Mouse (Mus musculus): Measurements from ENCODE around the gene Tbx19.
A peak's percentile ranks its signal among the peaks of the same experiment; 100 is the strongest.

The Tbx19 gene

DNA sequence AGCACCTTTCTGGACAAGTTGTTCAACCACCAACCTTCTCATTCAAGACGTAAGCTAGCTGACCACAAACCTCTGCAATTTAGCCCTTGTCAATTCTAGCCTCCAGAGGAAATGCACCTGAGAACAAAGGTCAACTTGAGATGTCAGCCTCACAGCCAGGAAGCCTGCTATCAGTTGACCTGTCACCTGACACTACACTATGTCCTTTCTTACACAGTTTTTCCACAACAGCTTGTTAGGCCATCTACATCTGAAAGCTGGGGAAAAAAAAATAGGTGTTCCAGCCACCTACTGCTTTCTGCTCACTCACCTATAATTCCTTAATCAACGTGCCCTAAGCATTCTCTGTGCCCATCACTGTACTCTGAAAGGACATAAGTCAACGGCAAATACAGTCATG is 23.6 kb upstream of the Tbx19 start:
- no peak for DNase-seq (ENCODE audit: low spot score)

DNA sequence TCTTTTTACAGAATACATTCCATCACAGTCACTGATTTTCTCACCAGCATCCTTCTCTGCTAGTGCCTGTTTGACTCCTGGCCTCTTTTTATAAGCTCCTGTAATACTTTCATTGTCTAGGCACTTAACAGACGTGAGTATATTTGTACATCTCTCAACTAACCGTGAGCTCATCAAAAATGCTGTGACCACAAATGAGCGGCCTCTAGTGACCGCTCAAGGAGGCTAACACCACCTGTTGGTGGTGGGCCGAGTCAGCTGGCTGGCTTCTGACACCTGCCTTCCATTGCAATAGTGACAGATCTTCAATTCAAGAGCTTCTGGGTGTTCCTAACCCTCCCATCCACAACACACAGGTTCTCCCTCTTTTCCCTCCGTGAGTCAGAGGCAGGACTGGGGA is 22.8 kb upstream of the Tbx19 start:
- DNase-seq (ENCODE audit: low spot score): no peak

DNA sequence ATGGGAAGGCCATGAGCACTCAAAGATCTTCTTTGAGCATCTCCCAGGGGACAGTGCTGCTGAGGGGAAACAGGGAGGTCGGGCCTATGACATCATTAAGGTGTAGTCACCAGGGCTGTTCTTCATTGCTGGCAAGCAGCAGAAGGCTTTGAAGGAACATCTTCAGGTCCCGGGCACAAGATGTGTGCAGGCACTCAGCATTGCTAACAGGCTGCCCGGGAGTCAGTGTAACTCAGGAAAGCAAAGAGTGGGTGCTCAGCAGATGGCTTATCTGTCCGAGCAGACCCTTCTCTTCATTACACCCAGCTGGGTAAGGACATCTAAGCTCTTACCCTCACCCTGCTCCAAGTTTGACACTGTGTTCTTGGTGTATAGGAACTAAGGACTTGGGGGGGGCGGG is 18.7 kb upstream of the Tbx19 start:
- no peak for DNase-seq (ENCODE audit: low spot score)

DNA sequence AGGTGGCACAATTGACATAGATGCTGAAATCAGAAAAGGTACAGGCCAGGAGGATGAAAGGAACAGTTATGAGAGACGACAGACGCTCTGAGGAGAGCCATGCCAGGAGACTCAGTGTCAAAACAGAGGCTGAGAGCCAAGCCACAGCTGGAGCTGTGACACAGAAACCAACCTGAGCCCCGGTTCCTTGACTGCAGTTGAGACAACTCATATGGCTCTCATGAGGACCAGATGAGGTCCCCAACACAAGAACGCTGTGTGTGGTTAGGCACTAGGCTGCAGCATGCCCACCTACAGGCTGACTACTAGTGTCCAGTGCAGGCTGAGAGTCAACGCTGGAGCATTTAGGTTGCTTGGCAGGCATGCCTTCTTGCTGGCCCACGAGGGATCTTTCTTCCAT is 17.5 kb upstream of the Tbx19 start:
- no peak for DNase-seq (ENCODE audit: low spot score)

DNA sequence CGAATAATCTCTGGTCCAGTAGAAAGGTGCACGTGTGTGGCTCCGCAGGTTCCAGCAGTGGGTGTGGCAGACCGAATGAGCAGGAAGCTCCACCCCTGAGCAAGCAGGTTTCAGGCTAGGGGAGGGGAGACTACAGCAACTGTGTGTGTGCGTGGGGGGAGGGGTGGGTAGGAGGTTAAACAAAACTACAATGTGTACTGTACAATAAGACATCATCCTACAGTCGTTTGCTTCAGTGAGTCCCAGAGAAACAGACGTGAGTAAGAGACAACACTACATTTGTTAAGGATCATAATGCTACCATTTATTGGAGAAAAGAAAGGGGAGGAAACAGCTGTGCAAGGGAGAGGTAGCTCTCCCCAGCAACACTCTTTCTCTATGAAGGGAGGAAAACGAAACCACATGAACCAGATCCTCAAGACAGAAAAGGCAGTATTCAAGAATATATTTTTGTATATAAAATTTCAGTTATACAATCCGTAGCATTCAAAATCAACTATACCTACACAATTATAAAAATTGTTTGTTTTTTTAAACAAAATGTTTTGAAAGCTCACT is 13.6 kb upstream of the Tbx19 start:
- no peak for DNase-seq (ENCODE audit: low spot score)

DNA sequence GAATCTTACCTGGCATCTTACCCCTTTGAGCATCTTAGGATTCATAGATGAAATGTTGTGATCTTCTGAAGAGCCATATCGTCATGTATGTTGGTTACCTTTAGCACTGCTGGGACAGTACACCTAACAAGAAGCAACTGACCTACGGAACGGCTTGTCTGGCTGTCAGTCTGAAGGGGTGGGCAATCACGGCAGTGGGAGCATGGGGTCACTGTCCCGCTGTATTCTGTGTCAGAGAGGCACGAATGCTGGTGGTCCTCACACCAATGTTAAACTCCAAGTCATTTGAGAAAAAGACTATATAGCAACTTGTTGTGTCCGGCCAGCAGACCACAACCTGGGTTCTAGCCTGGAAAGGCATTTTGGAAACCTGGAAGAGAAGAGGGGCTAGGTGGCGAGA is 10.7 kb upstream of the Tbx19 start:
- DNase-seq (ENCODE audit: low spot score): no peak

DNA sequence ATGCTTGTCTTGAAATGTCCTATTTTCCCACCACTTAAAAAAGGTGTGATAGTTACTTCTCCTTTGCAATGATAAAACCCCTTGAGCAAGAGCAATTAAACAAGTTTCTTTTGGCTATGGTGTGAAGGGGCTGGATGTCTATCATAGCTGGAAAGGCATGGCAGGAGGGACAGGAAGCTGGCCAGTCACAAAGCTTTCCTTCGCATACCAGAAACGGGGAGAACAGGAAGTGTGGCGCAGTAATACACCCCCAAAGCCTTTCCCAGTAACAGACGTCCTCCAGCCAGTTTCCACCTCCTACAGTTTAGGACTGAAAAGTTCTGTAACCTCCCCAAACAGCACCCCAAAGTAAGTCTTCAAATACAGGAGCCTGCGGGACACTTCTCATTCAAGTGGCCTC is 9.6 kb upstream of the Tbx19 start:
- DNase-seq (ENCODE audit: low spot score): no peak

DNA sequence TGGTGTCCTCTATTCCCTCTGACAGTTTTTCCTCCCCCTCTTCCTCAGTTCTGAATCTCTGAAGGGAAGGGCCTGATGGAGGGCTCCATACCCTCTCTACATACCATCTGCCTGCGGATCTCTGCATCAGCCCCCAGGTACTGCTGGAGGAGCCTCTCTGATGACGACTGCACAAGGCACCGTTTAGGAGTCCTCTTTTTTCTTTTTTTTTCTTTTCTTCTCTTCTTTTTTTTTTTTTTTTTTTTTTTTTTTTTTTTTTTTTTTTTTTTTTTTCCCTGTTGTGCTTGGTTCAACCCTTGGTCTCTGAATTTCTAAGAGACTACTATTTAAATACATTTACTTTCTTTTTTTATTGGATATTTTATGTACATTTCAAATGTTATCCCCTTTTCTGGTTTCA is 8.9 kb upstream of the Tbx19 start:
- no peak for DNase-seq (ENCODE audit: low spot score)

DNA sequence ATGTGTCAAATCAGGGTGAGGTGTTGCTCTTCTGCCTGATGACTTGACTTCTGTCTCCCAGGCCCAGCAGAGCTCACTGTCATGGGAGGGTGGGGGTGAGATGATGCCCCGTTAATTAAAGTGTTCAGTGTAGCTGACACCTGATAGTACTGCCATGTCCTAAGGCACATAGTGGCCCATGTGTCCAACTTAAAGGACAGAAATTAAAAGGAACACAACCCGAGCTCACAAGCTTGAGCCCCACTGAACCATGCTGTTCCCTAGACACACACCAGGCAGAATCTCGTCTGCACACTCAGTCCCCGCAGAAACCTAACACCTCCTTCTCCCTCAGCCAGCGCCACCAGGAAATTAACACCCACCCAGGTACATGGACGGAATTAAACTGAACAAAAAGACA is 4.3 kb upstream of the Tbx19 start:
- DNase-seq (ENCODE audit: low spot score): no peak

DNA sequence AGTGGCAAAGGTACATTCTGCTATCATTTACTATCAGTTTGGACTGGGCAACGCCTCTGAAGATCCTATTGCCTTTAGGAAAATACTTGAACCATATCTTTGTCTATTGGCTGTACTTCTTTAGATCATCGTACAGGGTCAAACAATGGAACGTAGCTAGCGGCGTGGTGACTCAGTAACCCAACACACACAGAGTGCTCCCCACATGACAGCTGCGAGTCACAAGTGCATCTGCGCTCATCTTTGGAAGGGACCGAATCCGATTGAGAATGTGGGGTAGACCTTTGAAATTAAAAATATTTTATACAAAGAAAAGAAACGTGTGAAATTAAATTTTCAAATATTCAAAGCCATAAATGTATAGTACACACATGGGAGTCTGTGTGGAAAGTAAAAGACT is 1.7 kb downstream of the Tbx19 start:
- DNase-seq (ENCODE audit: low spot score): no peak

DNA sequence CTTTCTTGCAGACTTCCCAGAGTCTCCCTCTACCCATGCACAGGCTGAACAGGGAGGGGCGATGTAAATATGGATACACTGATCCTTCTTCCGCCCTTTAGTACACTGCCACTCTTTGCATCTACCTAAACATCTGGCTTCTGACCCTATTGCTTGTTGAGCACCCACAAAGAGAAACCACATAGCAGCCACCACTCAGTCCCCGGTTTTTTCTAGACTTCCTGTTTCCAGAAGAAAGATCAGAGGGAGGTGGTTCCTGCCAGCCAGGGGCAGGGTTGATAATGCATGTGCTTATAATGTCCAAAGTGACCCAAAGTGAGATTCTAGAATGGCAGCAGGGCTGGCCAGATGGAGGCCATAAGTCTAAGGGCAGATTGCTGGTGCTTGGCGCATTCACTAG is 6.4 kb downstream of the Tbx19 start:
- no peak for DNase-seq (ENCODE audit: low spot score)

DNA sequence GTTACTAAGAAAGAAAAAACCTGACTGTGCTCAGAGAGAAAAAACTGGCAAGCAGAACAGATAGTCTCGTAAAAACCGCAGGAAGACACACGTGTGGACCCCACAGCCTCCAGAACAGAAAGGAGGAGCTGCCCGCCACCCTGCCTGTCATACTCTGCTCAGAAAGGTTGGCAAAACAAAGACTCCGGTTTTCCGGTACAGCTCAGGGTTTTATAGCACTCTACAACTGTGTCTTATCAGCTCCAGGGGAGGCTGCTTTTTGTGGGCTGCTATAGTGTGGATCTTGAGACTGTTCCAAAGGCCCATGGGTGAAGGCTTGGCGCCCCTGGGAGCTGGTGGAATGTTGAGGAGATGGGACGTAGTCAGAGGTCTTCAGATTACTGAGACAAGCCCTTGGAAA is 9.4 kb downstream of the Tbx19 start:
- DNase-seq (ENCODE audit: low spot score): no peak

DNA sequence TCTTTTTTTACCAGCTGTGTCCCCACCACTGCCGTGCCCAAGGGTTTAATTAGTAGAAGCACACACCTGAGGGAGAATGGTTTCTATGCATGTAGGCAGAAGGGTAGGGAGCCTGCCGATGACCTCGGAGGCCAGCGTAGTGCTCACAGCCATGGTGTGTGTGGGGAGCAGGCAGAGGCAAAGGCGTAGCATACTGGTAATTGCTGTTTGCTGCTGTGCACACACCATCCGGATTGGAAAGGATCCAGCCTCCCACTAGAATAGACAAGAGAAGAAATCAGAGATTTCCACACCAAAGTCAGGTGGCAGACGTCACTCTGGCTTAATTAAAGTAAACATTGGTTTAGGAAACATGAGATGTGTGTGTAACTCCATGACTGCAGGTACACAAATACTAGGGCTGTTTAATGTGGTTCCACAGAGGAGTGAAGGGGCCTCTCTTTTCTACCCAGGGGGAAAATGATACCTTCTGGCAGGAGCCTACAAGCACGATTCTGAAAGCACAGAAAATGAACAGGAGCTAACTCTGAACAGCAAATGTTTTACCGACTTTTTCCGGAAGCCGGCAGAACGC is 18.1 kb downstream of the Tbx19 start:
- DNase-seq (ENCODE audit: low spot score): no peak

DNA sequence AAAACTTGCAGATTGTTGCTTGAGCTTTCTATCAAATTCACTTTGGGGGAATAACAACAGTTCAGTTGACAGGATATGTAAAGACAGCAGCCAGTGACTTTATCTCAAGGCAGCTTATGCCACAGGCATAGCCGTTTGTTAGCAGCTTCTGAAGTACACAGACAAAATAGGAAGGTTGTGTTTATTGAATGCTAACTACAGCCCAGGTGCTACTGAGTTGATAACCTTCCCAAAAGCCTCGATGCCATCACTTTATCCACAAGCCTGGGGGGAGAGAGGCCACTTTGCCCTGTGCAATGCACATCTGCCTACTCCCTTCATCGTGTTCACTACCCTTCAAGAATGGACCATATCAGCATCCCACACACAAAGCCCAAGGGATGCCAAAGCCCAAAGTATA is 20.3 kb downstream of the Tbx19 start:
- no peak for DNase-seq (ENCODE audit: low spot score)

DNA sequence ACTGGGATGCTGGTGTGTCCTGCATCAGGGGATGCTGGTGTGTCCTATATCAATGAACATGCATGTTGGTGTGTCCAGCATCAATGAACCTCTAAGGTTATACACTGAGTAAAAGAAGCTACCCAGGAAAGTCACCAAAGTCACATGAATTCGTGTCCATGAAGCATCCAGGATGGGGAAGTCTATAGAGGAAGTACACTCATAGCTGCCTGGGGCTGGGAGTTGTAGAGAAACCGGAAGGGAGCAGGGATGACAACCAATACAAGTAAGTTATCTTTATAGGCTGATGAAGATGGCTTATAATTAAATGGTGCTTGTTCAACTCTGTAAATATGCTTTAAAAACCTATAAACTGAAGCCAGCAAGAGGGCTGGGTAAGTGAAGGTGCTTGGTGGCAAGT is 26.7 kb downstream of the Tbx19 start:
- DNase-seq (ENCODE audit: low spot score): no peak

DNA sequence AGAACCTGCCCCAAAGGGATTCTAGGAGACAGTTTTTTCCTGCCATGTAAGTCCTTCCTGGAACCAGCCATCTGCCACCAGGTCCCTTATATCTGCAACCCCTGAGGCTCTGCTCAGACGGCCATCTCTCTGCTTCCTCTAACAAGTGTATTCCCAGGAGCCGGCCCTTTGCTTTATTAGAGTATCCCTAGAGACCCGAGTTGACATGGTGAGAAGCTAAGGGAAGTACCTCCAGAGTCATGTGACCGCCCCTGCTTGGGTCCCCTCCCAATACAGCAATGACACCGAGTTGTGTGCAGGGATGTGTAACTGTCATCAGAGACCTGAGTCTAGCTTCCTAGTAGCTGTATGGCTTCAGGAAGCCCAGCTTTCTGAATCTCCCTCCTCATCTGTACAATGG is 27.3 kb downstream of the Tbx19 start:
- DNase-seq (ENCODE audit: low spot score): no peak

DNA sequence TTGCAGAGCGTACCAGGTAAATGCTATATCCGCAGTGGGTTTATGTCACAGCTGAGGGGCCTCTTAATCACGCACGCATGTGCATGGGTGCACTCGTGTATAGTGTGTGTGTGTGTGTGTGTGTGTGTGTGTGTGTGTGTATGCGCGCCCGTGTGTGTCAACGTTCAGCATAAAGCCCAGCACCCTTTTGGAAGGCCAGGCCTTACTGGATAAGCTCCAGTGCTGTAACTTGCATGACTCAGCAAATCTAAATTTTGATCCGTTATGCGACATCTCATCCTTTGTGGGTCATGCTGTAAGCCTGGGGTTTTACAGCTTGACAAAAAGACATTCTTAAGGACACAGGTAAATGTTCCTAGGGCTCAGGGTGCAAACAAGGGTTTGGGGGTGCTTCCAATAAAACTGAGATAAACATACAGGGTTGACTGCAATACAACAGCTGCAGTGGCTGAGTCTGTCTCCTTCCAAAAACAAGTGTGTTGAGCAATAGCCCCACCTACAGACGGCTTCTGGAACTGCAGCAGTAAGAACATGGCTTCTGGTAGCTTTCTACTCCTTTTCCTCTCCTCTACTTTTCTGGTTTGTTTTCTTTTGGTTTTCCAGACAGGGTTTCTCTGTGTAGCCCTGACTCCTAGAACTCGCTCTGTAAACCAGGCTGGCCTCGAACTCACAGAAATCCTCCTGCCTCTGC is 28.2 kb downstream of the Tbx19 start:
- DNase-seq (ENCODE audit: low spot score): peak; percentile 82

DNA sequence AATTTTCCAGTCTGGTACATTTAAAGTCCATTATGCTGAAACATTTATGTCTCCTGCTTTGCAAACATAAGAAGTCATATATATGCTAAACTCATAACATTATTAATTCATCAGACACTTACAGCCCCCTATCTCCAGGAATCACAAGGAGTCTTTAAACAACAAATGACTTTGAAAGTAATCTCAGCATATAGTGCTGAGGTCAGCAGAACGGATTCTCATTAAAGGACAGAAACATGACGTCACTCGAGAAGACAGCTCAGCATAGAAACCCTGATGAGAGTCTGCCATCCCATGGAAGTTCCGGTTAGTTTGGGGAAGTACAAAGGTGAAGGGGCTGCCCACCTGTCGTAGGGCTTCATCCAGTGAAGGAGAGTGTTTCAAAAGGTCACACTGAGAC is 31.0 kb downstream of the Tbx19 start:
- DNase-seq (ENCODE audit: low spot score): no peak

DNA sequence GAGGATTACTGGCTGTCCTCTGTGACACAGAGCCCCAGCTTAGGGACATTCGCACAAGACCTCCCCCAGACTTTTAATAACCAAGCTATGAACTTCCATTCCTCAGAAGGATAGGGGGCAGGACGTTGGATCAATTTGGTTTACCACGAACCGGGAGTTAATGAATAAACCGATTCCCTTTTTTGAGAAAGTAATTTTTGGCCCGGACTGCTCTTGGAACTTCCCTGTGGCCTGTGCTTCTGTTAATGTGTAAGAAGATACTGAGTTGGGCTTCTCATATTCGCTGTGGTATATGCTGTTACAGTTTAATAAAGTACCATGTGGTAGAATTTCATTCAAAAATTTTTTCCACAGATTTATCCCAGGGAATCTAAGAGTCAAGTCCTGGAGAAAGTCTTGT is 39.5 kb downstream of the Tbx19 start:
- no peak for DNase-seq (ENCODE audit: low spot score)

DNA sequence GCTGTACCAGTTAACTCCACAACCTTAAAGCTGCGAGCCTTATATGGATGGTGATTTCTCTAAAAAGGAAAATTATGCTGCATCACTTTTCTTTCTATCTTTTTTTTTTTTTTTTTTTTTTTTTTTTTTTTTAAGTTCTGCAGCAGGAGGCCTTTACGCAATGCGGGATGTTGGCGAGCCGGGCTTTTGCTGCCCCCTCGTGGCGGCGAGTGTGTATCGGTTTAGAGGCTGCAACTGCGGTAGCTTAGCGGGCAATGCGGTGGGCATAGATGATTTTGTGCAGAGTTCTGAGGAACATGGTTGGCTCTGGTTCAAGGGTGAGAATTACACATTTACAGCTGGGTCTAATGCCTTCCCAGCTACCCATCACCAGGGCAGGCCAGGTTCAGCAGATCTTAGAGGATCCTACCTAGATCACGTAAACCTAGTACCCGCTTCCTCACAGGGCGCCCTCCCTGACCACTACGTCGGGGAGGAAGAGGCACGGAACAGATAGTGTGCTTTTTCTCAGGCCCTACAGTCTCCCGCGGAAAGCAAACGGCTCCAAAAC is 40.1 kb downstream of the Tbx19 start:
- peak; percentile 86 for DNase-seq (ENCODE audit: low spot score)

DNA sequence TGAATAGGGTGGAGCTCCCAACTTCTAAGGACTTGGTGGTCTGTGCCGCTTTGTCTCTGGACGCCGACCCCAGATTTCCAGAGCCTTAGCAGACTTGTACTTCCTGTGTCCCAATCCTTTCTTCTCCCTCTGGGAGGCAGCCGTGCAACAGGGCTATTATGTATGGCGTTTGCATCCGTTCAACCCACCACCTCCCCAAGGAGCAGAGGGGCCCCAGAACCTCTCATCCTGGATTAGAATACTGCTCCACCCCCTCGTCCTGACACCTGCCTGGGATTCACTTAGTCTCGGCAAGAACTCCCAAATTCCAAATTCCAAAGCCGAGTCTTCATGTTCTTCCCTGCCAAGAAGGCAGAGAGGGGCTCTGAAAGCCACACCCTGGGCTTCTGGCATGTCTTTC is 40.8 kb downstream of the Tbx19 start:
- peak; percentile 43 for DNase-seq (ENCODE audit: low spot score)

DNA sequence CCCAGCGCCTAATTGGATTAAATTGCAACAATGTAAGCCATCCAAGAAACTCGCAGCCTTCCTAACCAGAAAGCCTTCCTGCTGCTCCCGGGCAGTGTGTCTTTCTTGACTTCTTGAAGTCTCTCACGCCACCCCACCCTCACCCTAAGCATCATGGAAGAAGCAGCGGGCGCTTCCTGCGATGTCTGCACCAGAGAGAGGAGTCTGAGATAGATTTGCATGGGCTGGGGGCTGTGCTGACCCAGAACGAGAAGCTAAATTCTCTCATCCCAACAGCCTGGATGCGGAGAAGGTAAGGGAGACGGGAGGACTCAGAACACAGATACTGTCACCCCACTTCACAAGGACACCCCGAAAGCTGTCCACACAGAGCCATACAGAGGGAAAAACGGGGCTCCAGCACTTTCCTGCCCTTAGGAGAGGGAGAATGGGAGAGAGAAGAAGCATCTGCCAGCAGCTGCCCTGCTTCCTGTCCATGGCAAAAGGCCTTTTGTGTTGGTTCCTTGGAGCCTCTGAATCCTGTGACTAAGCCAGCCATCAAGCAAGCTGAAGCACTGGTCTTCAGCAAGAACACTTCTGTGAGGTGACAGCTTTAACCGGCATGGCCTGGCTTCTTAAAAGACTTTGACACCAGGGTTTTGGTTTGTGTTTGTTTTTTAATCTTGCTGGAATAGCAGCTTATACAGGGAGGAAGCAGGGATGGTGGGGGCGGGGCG is 41.4 kb downstream of the Tbx19 start:
- DNase-seq (ENCODE audit: low spot score): peak; percentile 31
